Mouse (Mus musculus) kidney, adult 2 months (tissue): Measurements from ENCODE around the gene Ttc28. TPM values are rescaled to one million over a fixed set of nuclear protein-coding genes. Genes with fewer than 3 reads are reported as not detected.

Experiments
- DNase-seq: peaks from one replicate; pipeline ENCODE4 v3.0.0; 2021
- H3K27ac ChIP-seq: fragments of 200-500 bp; 2 replicates; pipeline ENCODE4 v1.5.1; 2012; ENCODE audit warnings: low read depth, low read length, control low read depth, inconsistent platforms; ENCODE audit not compliant: insufficient read depth
- H3K27me3 ChIP-seq: fragments of 200-500 bp; replicated peaks from 2 replicates; pipeline ENCODE4 v1.6.1; 2012; ENCODE audit warnings: mild to moderate bottlenecking, moderate library complexity, low read length, inconsistent platforms; ENCODE audit not compliant: control insufficient read depth, insufficient read depth
- H3K36me3 ChIP-seq: fragments of 200-500 bp; 2 replicates; pipeline ENCODE4 v1.6.1; 2012; ENCODE audit warnings: mild to moderate bottlenecking, moderate library complexity, low read length, inconsistent platforms; ENCODE audit not compliant: control insufficient read depth, insufficient read depth
- H3K4me1 ChIP-seq: fragments of 200-500 bp; 2 replicates; pipeline ENCODE4 v1.6.1; 2011; ENCODE audit warnings: low read length; ENCODE audit not compliant: control insufficient read depth, insufficient read depth
- H3K4me3 ChIP-seq: fragments of 200-500 bp; 2 replicates; pipeline ENCODE4 v1.5.1; 2011; ENCODE audit warnings: mild to moderate bottlenecking, low read depth, low read length, control low read depth; ENCODE audit not compliant: insufficient read depth
- CTCF ChIP-seq: fragments of 200-500 bp; conservative IDR thresholded peaks from 2 replicates; pipeline ENCODE4 v1.5.1; 2011; ENCODE audit warnings: low read depth, mild to moderate bottlenecking, control low read depth, low read length, moderate library complexity, mixed read lengths; ENCODE audit not compliant: insufficient read depth, insufficient read length
- POLR2A ChIP-seq: fragments of 200-500 bp; IDR thresholded peaks from one replicate; pipeline ENCODE4 v1.6.1; 2011; ENCODE audit warnings: low read depth, low read length, control low read depth
- WGBS: fragments of 180-500 bp; shearing (Covaris S2); methylation state at CpG from one replicate; pipeline ENCODE4 v1.1.7; 2018; 5-methylcytosine and 5-hydroxymethylcytosine counted together
- polyA plus RNA-seq: library from polyadenylated mRNA; depleted of rRNA; stranded (reverse); fragments of >200 nt; gene quantifications from 2 replicates; pipeline ENCODE4 v1.2.3, GENCODE M21; 2012

Ttc28 gene
- polyA plus RNA-seq, 1 experiment, result 6.6 TPM

DNA sequence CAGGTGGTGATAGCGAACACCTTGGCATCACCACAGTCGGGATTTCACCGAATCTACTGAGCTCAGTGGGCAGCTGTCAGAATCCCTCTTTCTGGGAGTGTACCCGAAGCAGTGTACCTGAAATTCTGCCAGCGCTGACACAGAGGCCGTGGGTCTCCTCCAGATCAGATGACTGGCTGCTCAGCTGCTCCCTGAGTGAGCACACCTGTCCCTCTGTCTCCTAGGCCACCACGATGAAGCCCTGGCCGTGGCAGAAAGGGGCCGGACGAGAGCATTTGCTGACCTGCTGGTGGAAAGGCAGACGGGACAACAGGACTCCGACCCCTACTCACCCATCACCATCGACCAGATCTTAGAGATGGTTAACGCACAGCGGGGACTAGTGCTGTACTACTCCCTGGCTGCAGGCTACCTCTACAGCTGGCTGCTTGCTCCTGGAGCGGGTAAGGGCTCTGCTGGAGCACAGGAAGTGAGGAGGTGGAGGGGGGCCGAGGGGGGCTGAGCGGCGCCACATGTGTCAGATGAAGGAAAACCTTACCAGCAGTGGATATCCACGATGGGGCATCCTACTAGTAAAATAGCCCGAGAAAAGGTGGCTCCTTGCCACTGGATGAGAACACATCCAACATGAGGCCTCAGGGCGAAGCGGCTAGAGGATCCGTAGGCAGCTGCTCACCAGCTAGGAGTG, 353.6 kb downstream of the Ttc28 start:
- Histone ChIP-seq H3K4me3 (no peak overlapping the region), H3K27ac (no peak overlapping the region), H3K4me1 (peaks cover 9% of the 10 kb centered on the region), H3K36me3 (no peaks in the 10 kb centered on the region), H3K27me3 (no peaks in the 10 kb centered on the region)
- 66% methylated on average over 24 of the region's 24 CpGs for WGBS
- no peak for DNase-seq
- TF ChIP-seq CTCF (no peak), POLR2A (no peak)

DNA sequence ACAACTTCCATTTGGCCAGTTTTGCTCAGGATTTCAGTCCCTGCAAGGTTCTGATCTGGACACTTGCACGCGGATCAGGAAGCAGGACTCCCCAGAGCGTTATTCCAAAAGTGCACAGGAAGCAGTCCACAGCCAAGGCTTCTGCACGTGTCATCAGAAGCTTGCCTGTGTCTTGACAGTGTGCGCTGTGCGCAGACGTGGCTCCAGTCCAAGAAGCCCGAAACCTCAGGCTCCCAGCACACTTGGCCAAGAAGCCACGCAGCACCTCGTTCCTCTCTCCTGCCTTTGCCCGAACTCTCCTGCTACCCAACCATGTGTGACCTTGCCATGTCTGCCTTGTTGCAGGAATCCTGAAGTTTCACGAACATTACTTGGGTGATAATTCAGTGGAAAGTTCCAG, 355.5 kb downstream of the Ttc28 start:
- peak overlapping the region; percentile 17; the same call in 1 of the 2 replicates for H3K27ac ChIP-seq
- peak overlapping the region; percentile 41 for H3K4me3 ChIP-seq
- 38% methylated on average over 12 of the region's 12 CpGs for WGBS
- DNase-seq, result peak; percentile 90
- H3K27me3 ChIP-seq, result no peaks in the 10 kb centered on the region
- H3K4me1 ChIP-seq, result no peaks in the 10 kb centered on the region; the same call in 1 of the 2 replicates
- H3K36me3 ChIP-seq, result no peaks in the 10 kb centered on the region
- TF ChIP-seq POLR2A, result no peak
- no peak for TF ChIP-seq CTCF

GRCm38 (mm10) chr5:111237176-111237636, 357.6 kb downstream of the Ttc28 start:
- no peak for TF ChIP-seq CTCF
- no peak for TF ChIP-seq POLR2A
- WGBS, result 80% methylated on average over 9 of the region's 9 CpGs
- Histone ChIP-seq H3K4me1 (no peaks in the 10 kb centered on the region; the same call in 1 of the 2 replicates), H3K27ac (no peak overlapping the region), H3K36me3 (no peaks in the 10 kb centered on the region), H3K27me3 (no peaks in the 10 kb centered on the region), H3K4me3 (no peak overlapping the region)
- no peak for DNase-seq

DNA sequence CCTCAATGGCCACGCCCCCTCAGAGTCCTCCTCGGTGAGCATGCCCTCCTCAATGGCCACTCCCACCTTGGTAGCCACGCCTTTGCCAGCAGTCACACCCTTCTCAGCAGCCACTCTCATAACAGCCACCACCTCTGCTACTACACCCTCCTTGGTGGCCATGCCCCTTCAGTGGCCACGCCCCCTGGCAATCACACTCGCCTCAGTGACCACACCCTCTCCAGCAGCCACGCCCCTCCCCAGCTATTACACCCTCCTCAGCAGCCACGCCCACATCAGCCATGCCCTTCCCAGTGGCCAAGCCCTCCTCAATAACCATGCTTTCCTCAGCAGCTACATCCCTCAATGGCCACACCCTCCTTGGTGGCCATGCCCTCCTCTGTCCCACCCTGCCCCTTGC, 359.6 kb downstream of the Ttc28 start:
- Histone ChIP-seq H3K36me3 (no peaks in the 10 kb centered on the region), H3K4me3 (no peak overlapping the region), H3K4me1 (no peaks in the 10 kb centered on the region), H3K27ac (no peak overlapping the region), H3K27me3 (no peaks in the 10 kb centered on the region)
- TF ChIP-seq CTCF (no peak), POLR2A (no peak)
- no peak for DNase-seq
- 61% methylated on average over 7 of the region's 7 CpGs for WGBS

- Histone ChIP-seq H3K4me3 (no peak overlapping the region), H3K27me3 (no peaks in the 10 kb centered on the region), H3K36me3 (no peaks in the 10 kb centered on the region), H3K4me1 (no peaks in the 10 kb centered on the region), H3K27ac (no peak overlapping the region)
- DNase-seq, result no peak
- 50% methylated on average over 14 of the region's 14 CpGs for WGBS
- no peak for TF ChIP-seq POLR2A
- TF ChIP-seq CTCF, result no peak
These were observed 363.9 kb downstream of the Ttc28 start for GRCm38 (mm10) chr5:111243447-111244040.

GRCm38 (mm10) chr5:111244061-111244460, 364.5 kb downstream of the Ttc28 start:
- no peak for DNase-seq
- Histone ChIP-seq H3K4me3 (no peak overlapping the region), H3K27me3 (no peaks in the 10 kb centered on the region), H3K27ac (no peak overlapping the region), H3K36me3 (no peaks in the 10 kb centered on the region), H3K4me1 (no peaks in the 10 kb centered on the region)
- 78% methylated on average over 9 of the region's 9 CpGs for WGBS
- no peak for TF ChIP-seq POLR2A
- TF ChIP-seq CTCF, result no peak

DNA sequence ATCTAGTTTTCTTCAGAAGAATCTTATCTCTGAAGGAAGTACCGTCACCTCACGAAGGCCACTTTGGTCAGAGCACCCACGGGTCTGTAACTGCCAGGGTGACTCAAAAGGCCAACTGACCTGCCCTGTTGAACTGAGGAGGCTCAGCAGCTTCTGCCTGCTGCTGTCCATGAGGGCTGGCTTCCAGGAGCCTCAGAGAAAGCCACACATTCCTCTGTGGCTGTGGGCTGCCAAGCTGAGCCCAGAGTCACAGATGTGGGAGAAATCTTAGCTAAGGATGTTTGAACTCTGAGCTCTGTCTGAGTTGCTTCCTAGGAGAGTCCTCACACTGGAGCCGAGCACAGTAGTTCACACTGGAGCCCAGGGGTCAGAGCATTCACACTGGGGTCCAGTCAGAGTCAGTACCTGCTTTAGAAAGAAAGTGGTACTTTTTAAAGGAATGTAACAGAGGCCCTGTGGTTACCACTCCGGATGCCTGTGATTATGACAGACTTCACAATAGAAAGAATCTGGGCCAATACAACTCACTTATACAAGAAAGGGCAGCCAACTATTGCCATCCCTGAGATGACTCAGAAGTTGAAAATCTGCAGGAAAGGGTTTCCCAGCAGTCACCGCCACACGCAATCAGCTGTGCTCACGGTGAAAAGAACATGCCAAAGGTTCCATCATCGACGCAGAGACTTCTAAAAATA, 368.1 kb downstream of the Ttc28 start:
- no peaks in the 10 kb centered on the region for H3K4me1 ChIP-seq
- H3K36me3 ChIP-seq, result no peaks in the 10 kb centered on the region
- no peaks in the 10 kb centered on the region for H3K27me3 ChIP-seq
- 66% methylated on average over 10 of the region's 10 CpGs for WGBS
- peak; percentile 35 for DNase-seq
- no peak for TF ChIP-seq CTCF
- no peak for TF ChIP-seq POLR2A
- H3K27ac ChIP-seq, result no peak overlapping the region
- no peak overlapping the region for H3K4me3 ChIP-seq
